Mouse (Mus musculus): ENCODE data around the gene 2010111I01Rik. TPM values are rescaled to one million over a fixed set of nuclear protein-coding genes. Genes with fewer than 3 reads are reported as not detected.

Gene 2010111I01Rik
- total and polyA plus RNA-seq, 3 experiments, result 13.3 to 19.8 (median 14.4) TPM

DNA sequence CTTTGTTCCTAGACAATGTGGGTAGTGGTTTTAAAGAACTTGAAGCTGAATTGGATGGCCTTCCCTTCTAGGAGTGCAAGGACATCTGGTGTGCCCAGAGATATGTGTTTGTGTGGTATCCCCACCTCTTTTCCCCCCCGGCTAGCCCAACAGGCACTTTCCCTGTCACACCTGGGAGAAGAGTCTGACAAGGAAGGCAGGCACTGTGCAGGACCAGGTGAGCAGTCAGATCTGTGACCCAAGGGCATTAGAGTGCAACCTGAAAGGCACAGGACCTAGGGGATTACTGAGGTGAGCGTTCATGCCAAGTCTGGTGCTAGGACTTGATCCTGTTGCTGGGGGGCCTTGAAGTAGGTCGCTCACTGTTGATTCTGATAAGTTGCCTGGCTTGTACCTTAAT lies 277.0 kb downstream of the 2010111I01Rik start:
- no peak overlapping the region for H3K4me3 ChIP-seq (replicated peaks in 1 of 3; ENCODE audit: low read depth in 2 of 3, low read length in 2 of 3, poor library complexity in 1 of 3)
- peaks cover 0 to 30% of the 10 kb centered on the region in 2 experiments for H3K36me3 ChIP-seq (replicated peaks in 1 of 2; ENCODE audit: control insufficient read depth in 1 of 2, insufficient read depth in 1 of 2, low read length in 1 of 2)
- H3K27me3 ChIP-seq (replicated peaks), result no peaks in the 10 kb centered on the region
- TF ChIP-seq MEF2A (IDR thresholded peaks at IDR 0.05; ENCODE audit: borderline replicate concordance, low read depth, low read length) (no peak), SMC3 (IDR thresholded peaks at IDR 0.05; ENCODE audit: low read depth, low read length) (no peak), HCFC1 (IDR thresholded peaks at IDR 0.05; ENCODE audit: low read depth, low read length) (no peak), GABPA (IDR thresholded peaks at IDR 0.05; ENCODE audit: insufficient replicate concordance, low read depth, low read length) (no peak), E2F4 (IDR thresholded peaks at IDR 0.05; ENCODE audit: insufficient replicate concordance, low read depth, low read length) (no peak), TBP (conservative IDR thresholded peaks at IDR 0.05; ENCODE audit: low read depth, low read length) (no peak), ETS1 (conservative IDR thresholded peaks at IDR 0.05; ENCODE audit: low read depth, low read length) (no peak), NRF1 (IDR thresholded peaks at IDR 0.05; ENCODE audit: low read depth, low read length) (no peak), JUN (IDR thresholded peaks at IDR 0.05; ENCODE audit: insufficient read depth, low read depth, low read length) (no peak), RCOR1 (conservative IDR thresholded peaks at IDR 0.05; ENCODE audit: low read depth, low read length) (no peak), CHD1 (IDR thresholded peaks at IDR 0.05; ENCODE audit: low read depth, low read length) (no peak), IRF4 (IDR thresholded peaks at IDR 0.05; ENCODE audit: low read depth, low read length) (no peak), ELF1 (IDR thresholded peaks at IDR 0.05; ENCODE audit: low read depth, low read length) (no peak)
- no peak overlapping the region for H3K27ac ChIP-seq (ENCODE audit: insufficient read depth, low read depth)
- no peak overlapping the region for H3K4me2 ChIP-seq (ENCODE audit: insufficient read depth, low read depth, poor library complexity, severe bottlenecking)
- no peak overlapping the region for H3K9ac ChIP-seq (ENCODE audit: insufficient read depth, low read depth)
- DNase-seq (ENCODE audit: extremely low read depth), result no peak
- dilution Hi-C loops (cut with MboI; ENCODE audit: extremely low pct_ligation_motif_present, extremely low pct_unique_long_range_greater_than_20kb, low sequenced_read_pairs), result no loop called here
- H3K4me1 ChIP-seq (ENCODE audit: control insufficient read depth in 1 of 2, insufficient read depth in 2 of 2), result peaks cover 15 to 39% of the 10 kb centered on the region in 2 experiments
- no peaks in the 10 kb centered on the region for H3K9me3 ChIP-seq (replicated peaks; ENCODE audit: low read length)
- peaks cover 1% of the 10 kb centered on the region; the same call in 1 of the 2 replicates for H3K79me2 ChIP-seq (replicated peaks; ENCODE audit: control insufficient read depth, extremely low read depth, insufficient read depth, poor library complexity, severe bottlenecking)
- in situ Hi-C loops (cut with MboI; ENCODE audit: low pct_ligation_motif_present, low pct_unique_long_range_greater_than_20kb, low sequenced_read_pairs), result loop anchor here (5.0 kb wide), 1 partner anchor 54 kb away; no protein-coding TSS in a partner anchor

DNA sequence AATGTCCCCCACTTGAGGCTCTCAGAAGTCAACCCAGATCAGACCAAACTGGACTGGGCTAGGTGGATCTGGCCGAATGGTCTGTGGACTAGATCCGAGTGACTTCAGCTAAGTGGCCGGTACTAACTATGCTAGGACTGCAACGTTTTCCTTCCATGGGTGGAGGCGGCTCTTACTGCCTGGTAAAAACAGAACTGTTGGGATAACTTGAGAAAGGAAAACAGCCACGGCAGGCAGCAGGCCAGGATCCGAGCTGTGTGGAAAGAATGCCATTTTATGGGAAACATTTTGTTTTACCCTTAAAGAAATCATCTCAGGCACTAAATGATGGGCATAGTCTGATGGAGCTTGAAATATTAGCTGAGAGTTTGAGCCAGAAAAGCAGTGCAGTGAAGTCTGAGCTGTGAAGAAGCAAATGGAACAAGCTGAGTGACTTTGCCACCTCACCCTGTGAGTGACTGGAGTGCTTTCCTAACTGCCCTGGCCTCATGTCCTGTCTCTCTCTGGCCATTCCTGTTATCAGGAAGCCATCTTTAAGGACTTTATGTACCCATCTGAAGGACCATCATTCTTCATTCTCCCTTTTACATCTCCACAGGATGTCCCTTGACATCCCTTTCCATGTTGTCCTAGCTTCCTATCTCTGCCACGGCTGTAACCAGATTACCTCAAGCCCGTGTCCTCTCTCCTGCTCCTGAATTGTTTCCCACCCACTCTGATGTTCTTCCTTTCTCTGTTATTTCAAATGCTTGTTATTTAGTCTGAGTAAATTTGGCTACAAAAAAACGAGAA lies 277.9 kb downstream of the 2010111I01Rik start:
- H3K27ac ChIP-seq (ENCODE audit: insufficient read depth, low read depth), result no peak overlapping the region
- H3K27me3 ChIP-seq (replicated peaks), result no peaks in the 10 kb centered on the region
- no peaks in the 10 kb centered on the region for H3K9me3 ChIP-seq (replicated peaks; ENCODE audit: low read length)
- H3K4me2 ChIP-seq (ENCODE audit: insufficient read depth, low read depth, poor library complexity, severe bottlenecking), result no peak overlapping the region
- no peak overlapping the region for H3K4me3 ChIP-seq (replicated peaks in 1 of 3; ENCODE audit: low read depth in 2 of 3, low read length in 2 of 3, poor library complexity in 1 of 3)
- dilution Hi-C loops (cut with MboI; ENCODE audit: extremely low pct_ligation_motif_present, extremely low pct_unique_long_range_greater_than_20kb, low sequenced_read_pairs) (no loop called here), in situ Hi-C loops (cut with MboI; ENCODE audit: low pct_ligation_motif_present, low pct_unique_long_range_greater_than_20kb, low sequenced_read_pairs) (loop anchor here (5.0 kb wide), 1 partner anchor 55 kb away; no protein-coding TSS in a partner anchor)
- no peak overlapping the region for H3K9ac ChIP-seq (ENCODE audit: insufficient read depth, low read depth)
- peaks cover 2% of the 10 kb centered on the region for H3K79me2 ChIP-seq (replicated peaks; ENCODE audit: control insufficient read depth, extremely low read depth, insufficient read depth, poor library complexity, severe bottlenecking)
- TF ChIP-seq BHLHE40 (IDR thresholded peaks at IDR 0.05; ENCODE audit: low read depth, low read length) (no peak), MXI1 (IDR thresholded peaks at IDR 0.05; ENCODE audit: low read depth, low read length) (no peak), IRF4 (IDR thresholded peaks at IDR 0.05; ENCODE audit: low read depth, low read length) (no peak), NELFE (IDR thresholded peaks at IDR 0.05; ENCODE audit: low read depth, low read length) (no peak), CTCF (conservative IDR thresholded peaks at IDR 0.05 in 1 of 2, IDR thresholded peaks at IDR 0.05 in 1 of 2; ENCODE audit: low read depth in 2 of 2, low read length in 2 of 2) (no peak), CHD2 (IDR thresholded peaks at IDR 0.05; ENCODE audit: low read length) (no peak), POLR2A (IDR thresholded peaks at IDR 0.05; ENCODE audit: low read depth, low read length) (no peak), RCOR1 (conservative IDR thresholded peaks at IDR 0.05; ENCODE audit: low read depth, low read length) (no peak), GABPA (IDR thresholded peaks at IDR 0.05; ENCODE audit: insufficient replicate concordance, low read depth, low read length) (no peak), SIN3A (IDR thresholded peaks at IDR 0.05; ENCODE audit: low read length) (no peak), KAT2A (IDR thresholded peaks at IDR 0.05; ENCODE audit: insufficient replicate concordance, low read length) (no peak), UBTF (IDR thresholded peaks at IDR 0.05; ENCODE audit: low read depth, low read length) (no peak), TCF12 (IDR thresholded peaks at IDR 0.05; ENCODE audit: low read depth, low read length) (no peak), JUN (IDR thresholded peaks at IDR 0.05; ENCODE audit: insufficient read depth, low read depth, low read length) (no peak), MAFK (IDR thresholded peaks at IDR 0.05; ENCODE audit: insufficient replicate concordance, low read length) (no peak), NRF1 (IDR thresholded peaks at IDR 0.05; ENCODE audit: low read depth, low read length) (no peak), USF1 (IDR thresholded peaks at IDR 0.05; ENCODE audit: low read depth, low read length) (no peak), ZNF384 (IDR thresholded peaks at IDR 0.05; ENCODE audit: low read depth, low read length) (no peak), MAZ (IDR thresholded peaks at IDR 0.05; ENCODE audit: low read depth, low read length) (no peak), TBP (conservative IDR thresholded peaks at IDR 0.05; ENCODE audit: low read depth, low read length) (no peak)
- H3K36me3 ChIP-seq (replicated peaks in 1 of 2; ENCODE audit: control insufficient read depth in 1 of 2, insufficient read depth in 1 of 2, low read length in 1 of 2), result peaks cover 0 to 31% of the 10 kb centered on the region in 2 experiments
- peaks cover 16 to 48% of the 10 kb centered on the region in 2 experiments for H3K4me1 ChIP-seq (ENCODE audit: control insufficient read depth in 1 of 2, insufficient read depth in 2 of 2)
- DNase-seq (ENCODE audit: extremely low read depth), result no peak

All from CH12.LX (cell line).